Mouse (Mus musculus) MEL (cell line): ENCODE results near the gene Atp8a1.

ENCODE experiments used
- CHD2 ChIP-seq: IDR thresholded peaks from 2 replicates; pipeline ENCODE4 v1.6.1; 2011; ENCODE audit warnings: low read length, improper control_type of control experiment
- CTCF ChIP-seq, 3 experiments: IDR thresholded peaks in 2 of 3; conservative IDR thresholded peaks in 1 of 3; 2 replicates each; pipeline ENCODE4 v1.5.1; 2011 to 2012; ENCODE audit warnings: low read length in 3 of 3, low read depth in 2 of 3, mild to moderate bottlenecking in 2 of 3, improper control_type of control experiment in 1 of 3, inconsistent platforms in 1 of 3, mixed read lengths in 1 of 3, moderate library complexity in 1 of 3; ENCODE audit not compliant: control insufficient read depth in 1 of 3, insufficient read depth in 1 of 3, poor library complexity in 1 of 3, severe bottlenecking in 1 of 3
- E2F4 ChIP-seq: IDR thresholded peaks from 2 replicates; pipeline ENCODE4 v1.6.1; 2011; ENCODE audit warnings: low read depth, low read length, improper control_type of control experiment, borderline replicate concordance
- EP300 ChIP-seq, 2 experiments: IDR thresholded peaks; 2 replicates each; pipeline ENCODE4 v1.6.1; 2011; ENCODE audit warnings: improper control_type of control experiment in 2 of 2, low read length in 2 of 2, low read depth in 1 of 2, mild to moderate bottlenecking in 1 of 2
- GABPA ChIP-seq: IDR thresholded peaks from 2 replicates; pipeline ENCODE4 v1.6.1; 2012; ENCODE audit warnings: low read depth, mild to moderate bottlenecking, inconsistent platforms, low read length, improper control_type of control experiment, moderate library complexity
- MAX ChIP-seq: IDR thresholded peaks from 2 replicates; pipeline ENCODE4 v1.6.1; 2011; ENCODE audit warnings: low read length, improper control_type of control experiment
- MAZ ChIP-seq: IDR thresholded peaks from 2 replicates; pipeline ENCODE4 v1.6.1; 2012; ENCODE audit warnings: low read depth, mild to moderate bottlenecking, inconsistent platforms, low read length, improper control_type of control experiment
- NELFE ChIP-seq: IDR thresholded peaks from 2 replicates; pipeline ENCODE4 v1.6.1; 2011; ENCODE audit warnings: low read depth, low read length, improper control_type of control experiment
- POLR2A ChIP-seq, 2 experiments: IDR thresholded peaks; 2 replicates each; pipeline ENCODE4 v1.6.1; 2011 to 2012; ENCODE audit warnings: low read length in 2 of 2, mild to moderate bottlenecking in 2 of 2, control low read depth in 1 of 2, improper control_type of control experiment in 1 of 2, low read depth in 1 of 2, moderate library complexity in 1 of 2; ENCODE audit not compliant: control insufficient read depth in 1 of 2, insufficient read depth in 1 of 2, poor library complexity in 1 of 2
- USF1 ChIP-seq: IDR thresholded peaks from 2 replicates; pipeline ENCODE4 v1.6.1; 2014; ENCODE audit warnings: low read depth, mild to moderate bottlenecking, inconsistent platforms, low read length, improper control_type of control experiment, moderate library complexity
- ZNF384 ChIP-seq: IDR thresholded peaks from 2 replicates; pipeline ENCODE4 v1.6.1; 2012; ENCODE audit warnings: low read depth, mild to moderate bottlenecking, inconsistent platforms, low read length, improper control_type of control experiment

DNA sequence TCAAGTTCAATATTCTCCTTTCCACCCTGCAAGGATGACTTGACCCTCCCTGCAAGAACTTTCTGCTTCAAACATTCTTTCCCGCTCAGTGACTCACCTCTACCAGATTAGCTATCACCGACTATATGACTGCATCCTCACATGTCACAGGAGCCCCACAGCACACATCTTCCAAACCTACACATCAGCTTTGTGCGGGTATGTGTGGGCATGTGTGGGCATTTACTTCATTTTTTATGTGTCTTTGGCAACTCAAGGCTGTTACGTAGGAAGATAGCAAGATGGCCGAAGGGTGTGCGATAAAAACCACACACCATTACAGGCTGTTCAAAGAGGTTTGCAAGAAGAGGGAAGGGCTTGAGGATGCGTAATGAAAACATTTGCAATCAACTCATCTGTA, 145.6 kb downstream of the Atp8a1 start:
- no peak for TF ChIP-seq USF1
- TF ChIP-seq MAZ: no peak
- TF ChIP-seq POLR2A (IDR thresholded peaks at IDR 0.05; ENCODE audit: control insufficient read depth in 1 of 2, insufficient read depth in 1 of 2, low read depth in 1 of 2, low read length in 2 of 2, poor library complexity in 1 of 2): no peak
- no peak for TF ChIP-seq NELFE
- TF ChIP-seq CTCF (IDR thresholded peaks at IDR 0.05 in 2 of 3, conservative IDR thresholded peaks at IDR 0.05 in 1 of 3; ENCODE audit: control insufficient read depth in 1 of 3, insufficient read depth in 1 of 3, low read depth in 2 of 3, low read length in 3 of 3, poor library complexity in 1 of 3, severe bottlenecking in 1 of 3): no peak
- TF ChIP-seq EP300 (IDR thresholded peaks at IDR 0.05; ENCODE audit: low read depth in 1 of 2, low read length in 2 of 2): no peak
- no peak for TF ChIP-seq GABPA
- TF ChIP-seq MAX: no peak
- TF ChIP-seq ZNF384: no peak
- TF ChIP-seq E2F4: no peak
- TF ChIP-seq CHD2: no peak
